Mouse (Mus musculus): ENCODE measurements around the gene Slc9a1. TPM values are rescaled to one million over a fixed set of nuclear protein-coding genes. Genes with fewer than 3 reads are reported as not detected.

Slc9a1 gene
- total and polyA plus RNA-seq, 3 experiments, result 17.0 to 21.5 (median 17.4) TPM

GRCm38 (mm10) chr4:133447366-133447765 lies 77.9 kb downstream of the Slc9a1 start:
- no peak overlapping the region for H3K9ac ChIP-seq (ENCODE audit: low read depth, low read length)
- no peaks in the 10 kb centered on the region for H3K27me3 ChIP-seq (ENCODE audit: control insufficient read depth, insufficient read depth, low read length)
- no peak for DNase-seq
- H3K4me3 ChIP-seq, result no peak overlapping the region
- TF ChIP-seq EP300 (IDR thresholded peaks at IDR 0.05; ENCODE audit: insufficient read depth, low read depth, low read length), result no peak
- TF ChIP-seq POLR2A (IDR thresholded peaks at IDR 0.05; ENCODE audit: insufficient read depth, low read depth, low read length), result no peak
- TF ChIP-seq CTCF (IDR thresholded peaks at IDR 0.05), result no peak
- no peaks in the 10 kb centered on the region for H3K36me3 ChIP-seq (ENCODE audit: control insufficient read depth, insufficient read depth, low read length)
- no peaks in the 10 kb centered on the region for H3K79me2 ChIP-seq (replicated peaks; ENCODE audit: control insufficient read depth, insufficient read depth, low read length)
- WGBS, result 68% methylated on average over 5 of the region's 5 CpGs
- no peak overlapping the region for H3K27ac ChIP-seq
- intact Hi-C loops (cut with DNase I), result no loop called here
- H3K4me1 ChIP-seq (ENCODE audit: control insufficient read depth, insufficient read depth, low read length), result peaks cover 2% of the 10 kb centered on the region

GRCm38 (mm10) chr4:133447967-133448366 lies 78.5 kb downstream of the Slc9a1 start:
- DNase-seq, result no peak
- TF ChIP-seq POLR2A (IDR thresholded peaks at IDR 0.05; ENCODE audit: insufficient read depth, low read depth, low read length), result no peak
- 87% methylated on average over 11 of the region's 11 CpGs for WGBS
- Histone ChIP-seq H3K4me3 (no peak overlapping the region), H3K36me3 (ENCODE audit: control insufficient read depth, insufficient read depth, low read length) (no peaks in the 10 kb centered on the region), H3K79me2 (replicated peaks; ENCODE audit: control insufficient read depth, insufficient read depth, low read length) (no peaks in the 10 kb centered on the region), H3K9ac (ENCODE audit: low read depth, low read length) (no peak overlapping the region), H3K4me1 (ENCODE audit: control insufficient read depth, insufficient read depth, low read length) (peaks cover 2% of the 10 kb centered on the region), H3K27me3 (ENCODE audit: control insufficient read depth, insufficient read depth, low read length) (no peaks in the 10 kb centered on the region), H3K27ac (no peak overlapping the region)
- intact Hi-C loops (cut with DNase I), result loop anchor here (2.0 kb wide), 1 partner anchor 137 kb away; no protein-coding TSS in a partner anchor

- H3K27ac ChIP-seq, result no peak overlapping the region
- H3K79me2 ChIP-seq (replicated peaks; ENCODE audit: control insufficient read depth, insufficient read depth, low read length), result no peaks in the 10 kb centered on the region
- intact Hi-C loops (cut with DNase I), result loop anchor here (2.0 kb wide), 1 partner anchor 138 kb away; no protein-coding TSS in a partner anchor
- H3K27me3 ChIP-seq (ENCODE audit: control insufficient read depth, insufficient read depth, low read length), result no peaks in the 10 kb centered on the region
- no peaks in the 10 kb centered on the region for H3K36me3 ChIP-seq (ENCODE audit: control insufficient read depth, insufficient read depth, low read length)
- WGBS, result 77% methylated on average over 8 of the region's 8 CpGs
- no peak overlapping the region for H3K9ac ChIP-seq (ENCODE audit: low read depth, low read length)
- peaks cover 2% of the 10 kb centered on the region for H3K4me1 ChIP-seq (ENCODE audit: control insufficient read depth, insufficient read depth, low read length)
- no peak overlapping the region for H3K4me3 ChIP-seq
- no peak for TF ChIP-seq EP300 (IDR thresholded peaks at IDR 0.05; ENCODE audit: insufficient read depth, low read depth, low read length)
- no peak for TF ChIP-seq POLR2A (IDR thresholded peaks at IDR 0.05; ENCODE audit: insufficient read depth, low read depth, low read length)
- no peak for TF ChIP-seq CTCF (IDR thresholded peaks at IDR 0.05)
- DNase-seq, result no peak
These were observed 79.3 kb downstream of the Slc9a1 start for GRCm38 (mm10) chr4:133448708-133449388.

GRCm38 (mm10) chr4:133449726-133450125 lies 80.2 kb downstream of the Slc9a1 start:
- Histone ChIP-seq H3K27me3 (ENCODE audit: control insufficient read depth, insufficient read depth, low read length) (no peaks in the 10 kb centered on the region), H3K4me1 (ENCODE audit: control insufficient read depth, insufficient read depth, low read length) (peaks cover 2% of the 10 kb centered on the region), H3K4me3 (no peak overlapping the region), H3K27ac (no peak overlapping the region), H3K36me3 (ENCODE audit: control insufficient read depth, insufficient read depth, low read length) (no peaks in the 10 kb centered on the region), H3K9ac (ENCODE audit: low read depth, low read length) (no peak overlapping the region), H3K79me2 (replicated peaks; ENCODE audit: control insufficient read depth, insufficient read depth, low read length) (no peaks in the 10 kb centered on the region)
- TF ChIP-seq EP300 (IDR thresholded peaks at IDR 0.05; ENCODE audit: insufficient read depth, low read depth, low read length) (no peak), CTCF (IDR thresholded peaks at IDR 0.05) (no peak; the same call in none of the 2 replicates), POLR2A (IDR thresholded peaks at IDR 0.05; ENCODE audit: insufficient read depth, low read depth, low read length) (no peak)
- WGBS, result 14% methylated on average over 13 of the region's 13 CpGs
- intact Hi-C loops (cut with DNase I), result loop anchor here (2.0 kb wide), 1 partner anchor 139 kb away; no protein-coding TSS in a partner anchor
- DNase-seq, result peak; percentile 39 to 73

GRCm38 (mm10) chr4:133451536-133451935 lies 82.0 kb downstream of the Slc9a1 start:
- peak; percentile 87 for TF ChIP-seq EP300 (IDR thresholded peaks at IDR 0.05; ENCODE audit: insufficient read depth, low read depth, low read length)
- TF ChIP-seq POLR2A (IDR thresholded peaks at IDR 0.05; ENCODE audit: insufficient read depth, low read depth, low read length), result no peak
- WGBS, result 3% methylated on average over 10 of the region's 10 CpGs
- peaks cover 2% of the 10 kb centered on the region for H3K4me1 ChIP-seq (ENCODE audit: control insufficient read depth, insufficient read depth, low read length)
- no peaks in the 10 kb centered on the region for H3K36me3 ChIP-seq (ENCODE audit: control insufficient read depth, insufficient read depth, low read length)
- no peaks in the 10 kb centered on the region for H3K79me2 ChIP-seq (replicated peaks; ENCODE audit: control insufficient read depth, insufficient read depth, low read length)
- no peak overlapping the region for H3K27ac ChIP-seq
- no peak overlapping the region for H3K4me3 ChIP-seq
- no peaks in the 10 kb centered on the region for H3K27me3 ChIP-seq (ENCODE audit: control insufficient read depth, insufficient read depth, low read length)
- DNase-seq, result peak; percentile 76 to 90
- intact Hi-C loops (cut with DNase I), result loop anchor here (1.0 kb wide), 1 partner anchor 27 kb away; no protein-coding TSS in a partner anchor
- no peak overlapping the region for H3K9ac ChIP-seq (ENCODE audit: low read depth, low read length)

GRCm38 (mm10) chr4:133452433-133452832 lies 82.9 kb downstream of the Slc9a1 start:
- no peak for DNase-seq
- H3K4me3 ChIP-seq, result no peak overlapping the region
- no peaks in the 10 kb centered on the region for H3K36me3 ChIP-seq (ENCODE audit: control insufficient read depth, insufficient read depth, low read length)
- TF ChIP-seq EP300 (IDR thresholded peaks at IDR 0.05; ENCODE audit: insufficient read depth, low read depth, low read length) (no peak), CTCF (IDR thresholded peaks at IDR 0.05) (no peak), POLR2A (IDR thresholded peaks at IDR 0.05; ENCODE audit: insufficient read depth, low read depth, low read length) (no peak)
- no peaks in the 10 kb centered on the region for H3K27me3 ChIP-seq (ENCODE audit: control insufficient read depth, insufficient read depth, low read length)
- H3K4me1 ChIP-seq (ENCODE audit: control insufficient read depth, insufficient read depth, low read length), result peaks cover 2% of the 10 kb centered on the region
- no peaks in the 10 kb centered on the region for H3K79me2 ChIP-seq (replicated peaks; ENCODE audit: control insufficient read depth, insufficient read depth, low read length)
- intact Hi-C loops (cut with DNase I), result no loop called here
- no peak overlapping the region for H3K27ac ChIP-seq
- 63% methylated on average over 7 of the region's 7 CpGs for WGBS
- H3K9ac ChIP-seq (ENCODE audit: low read depth, low read length), result no peak overlapping the region
